Comparison of ENCODE assay signal across 24 mouse cellular contexts in the genomic region with DNA sequence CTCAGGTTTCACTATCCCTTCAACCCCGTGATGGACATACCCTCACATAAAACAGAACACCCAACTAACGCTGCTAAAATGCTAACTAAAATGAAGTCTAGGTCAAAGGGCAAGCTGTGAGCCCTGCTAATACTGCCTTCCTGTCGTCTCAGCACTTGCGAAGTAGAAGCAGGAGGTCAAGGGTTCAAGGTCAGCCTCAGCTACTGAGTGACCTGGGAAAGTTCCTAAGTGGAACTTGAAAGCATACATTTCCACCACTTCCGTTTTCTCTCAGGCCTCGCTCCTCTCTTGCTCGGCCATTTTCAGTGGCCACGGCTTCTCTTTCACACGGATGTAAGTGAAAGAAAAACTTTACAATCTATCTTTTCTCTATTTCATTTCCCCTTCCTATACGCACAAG.
"Had no signal": no experiment of that assay in that cellular context is flagged by ENCODE, and none has a peak within 500 bp of the region (broad histone marks: within the 10 kb centered on the region; RNA-seq: fewer than 3 reads in every experiment).

No protein-coding gene starts in this region.

- H3K9ac ChIP-seq: kidney, embryonic 15.5 days; limb, embryonic 13.5 days; liver, embryonic 13.5 days; midbrain, embryonic 12.5 days; midbrain, embryonic 15.5 days; neural tube, embryonic 12.5 days; neural tube, embryonic 15.5 days had no signal

- H3K36me3 ChIP-seq: kidney, embryonic 15.5 days; limb, embryonic 13.5 days; liver, embryonic 13.5 days; midbrain, embryonic 12.5 days; midbrain, embryonic 15.5 days; neural tube, embryonic 12.5 days; neural tube, embryonic 15.5 days had no signal

- DNase-seq: kidney, adult 11 months; kidney, adult 8-10 months; kidney, postnatal 10 days; kidney, postnatal 4 days; layer of hippocampus, postnatal 36 days; left cerebral cortex, postnatal 4 days; liver, embryonic 13.5 days; lung, adult 2 months; lung, postnatal 14 days; right cerebral cortex, adult 18-20 months; right cerebral cortex, postnatal 14 days; right cerebral cortex, postnatal 4 days; thymus, adult 2 months; thymus, postnatal 14 days; thymus, postnatal 4 days had no signal

- H3K9me3 ChIP-seq: kidney, embryonic 15.5 days; limb, embryonic 13.5 days; liver, embryonic 13.5 days; midbrain, embryonic 12.5 days; midbrain, embryonic 15.5 days; neural tube, embryonic 12.5 days; neural tube, embryonic 15.5 days had no signal

- H3K27me3 ChIP-seq: kidney, embryonic 15.5 days; limb, embryonic 13.5 days; liver, embryonic 13.5 days; midbrain, embryonic 12.5 days; midbrain, embryonic 15.5 days; neural tube, embryonic 12.5 days; neural tube, embryonic 15.5 days had no signal

- H3K27ac ChIP-seq: kidney, embryonic 15.5 days; left cerebral cortex, adult 2 months; limb, embryonic 13.5 days; liver, embryonic 13.5 days; macrophage; midbrain, embryonic 12.5 days; midbrain, embryonic 15.5 days; neural tube, embryonic 12.5 days; neural tube, embryonic 15.5 days; stomach, postnatal 0 days had no signal

- H3K4me2 ChIP-seq: kidney, embryonic 15.5 days; limb, embryonic 13.5 days; liver, embryonic 13.5 days; midbrain, embryonic 12.5 days; midbrain, embryonic 15.5 days; neural tube, embryonic 12.5 days; neural tube, embryonic 15.5 days had no signal

- ATAC-seq: midbrain, embryonic 15.5 days had no signal

- H3K4me3 ChIP-seq: kidney, embryonic 15.5 days; left cerebral cortex, adult 2 months; limb, embryonic 13.5 days; liver, embryonic 13.5 days; midbrain, embryonic 12.5 days; midbrain, embryonic 15.5 days; neural tube, embryonic 12.5 days; neural tube, embryonic 15.5 days had no signal

- H3K4me1 ChIP-seq: kidney, embryonic 15.5 days; limb, embryonic 13.5 days; midbrain, embryonic 12.5 days; midbrain, embryonic 15.5 days; neural tube, embryonic 12.5 days; neural tube, embryonic 15.5 days had no signal
